ENCODE assay signal across 18 mouse cellular contexts in genomic region chr5:103166755-103167154, GRCm38 (mm10). TPM values are rescaled to one million over a fixed set of nuclear protein-coding genes. Genes with fewer than 3 reads are reported as not detected.
DNase-seq lines count a peak whose midpoint lies in the region; ATAC-seq and TF ChIP-seq lines count a peak whose summit lies in the region.
"Had no signal": no experiment of that assay in that cellular context is flagged by ENCODE, and none has a peak within 500 bp of the region (broad histone marks: within the 10 kb centered on the region; RNA-seq: fewer than 3 reads in every experiment).

No protein-coding gene starts in this region.

- no peak for DNase-seq in forebrain, embryonic 14.5 days (ENCODE audit: low spot score)
- DNase-seq in hindbrain, embryonic 14.5 days (ENCODE audit: low spot score): no peak
- DNase-seq in hindbrain, postnatal 0 days (ENCODE audit: low spot score): no peak
- DNase-seq: adrenal gland, postnatal 10 days; cerebellum, adult 11-12 months; cerebellum, adult 9-10 months; cerebellum, postnatal 25 days; gastrocnemius, postnatal 36 days; heart, adult 11 months; heart, postnatal 10 days had no signal

- no peak for TF ChIP-seq CTCF in hindbrain, postnatal 0 days (IDR thresholded peaks at IDR 0.05; ENCODE audit: low read depth)

- H3K4me3 ChIP-seq in forebrain, embryonic 16.5 days (replicated peaks; ENCODE audit: low read length): no peak overlapping the region
- H3K4me3 ChIP-seq in forebrain, embryonic 14.5 days (ENCODE audit: low read depth, low read length): no peak overlapping the region
- no peak overlapping the region for H3K4me3 ChIP-seq in hindbrain, embryonic 14.5 days (replicated peaks; ENCODE audit: low read length)
- H3K4me3 ChIP-seq in hindbrain, postnatal 0 days (ENCODE audit: low read length): no peak overlapping the region
- H3K4me3 ChIP-seq in midbrain, embryonic 16.5 days (ENCODE audit: low read depth, low read length): no peak overlapping the region
- H3K4me3 ChIP-seq in midbrain, embryonic 15.5 days: no peak overlapping the region
- no peak overlapping the region for H3K4me3 ChIP-seq in kidney, embryonic 15.5 days (replicated peaks)
- H3K4me3 ChIP-seq: embryonic facial prominence, embryonic 13.5 days had no signal

- H3K36me3 ChIP-seq in forebrain, embryonic 16.5 days (ENCODE audit: control insufficient read depth, insufficient read depth): no peaks in the 10 kb centered on the region
- H3K36me3 ChIP-seq in forebrain, embryonic 14.5 days (ENCODE audit: control insufficient read depth, insufficient read depth, low read length): no peaks in the 10 kb centered on the region
- H3K36me3 ChIP-seq in hindbrain, embryonic 14.5 days (replicated peaks; ENCODE audit: control insufficient read depth, insufficient read depth): no peaks in the 10 kb centered on the region
- no peaks in the 10 kb centered on the region for H3K36me3 ChIP-seq in hindbrain, postnatal 0 days (ENCODE audit: insufficient read depth, low read length)
- peaks cover 3% of the 10 kb centered on the region; the same call in 1 of the 2 replicates for H3K36me3 ChIP-seq in midbrain, embryonic 16.5 days (ENCODE audit: control insufficient read depth, insufficient read depth, low read length)
- H3K36me3 ChIP-seq in midbrain, embryonic 15.5 days (replicated peaks): no peaks in the 10 kb centered on the region
- H3K36me3 ChIP-seq in kidney, embryonic 15.5 days: no peaks in the 10 kb centered on the region
- H3K36me3 ChIP-seq: embryonic facial prominence, embryonic 13.5 days had no signal

- H3K9me3 ChIP-seq in forebrain, embryonic 16.5 days (ENCODE audit: control insufficient read depth, low read length): 0 out of 2 replicates have a peak, but pooled peaks cover 4% of the 10 kb centered on the region
- peaks cover 5% of the 10 kb centered on the region; the same call in 1 of the 2 replicates for H3K9me3 ChIP-seq in forebrain, embryonic 14.5 days (replicated peaks; ENCODE audit: control insufficient read depth, low read length)
- 0 out of 2 replicates have a peak, but pooled peaks cover 4% of the 10 kb centered on the region for H3K9me3 ChIP-seq in hindbrain, embryonic 14.5 days (ENCODE audit: control insufficient read depth, low read length)
- peaks cover 3% of the 10 kb centered on the region; the same call in 1 of the 2 replicates for H3K9me3 ChIP-seq in hindbrain, postnatal 0 days (ENCODE audit: low read length)
- no peaks in the 10 kb centered on the region; the same call in 1 of the 2 replicates for H3K9me3 ChIP-seq in midbrain, embryonic 16.5 days (replicated peaks; ENCODE audit: control insufficient read depth, low read length, poor library complexity, severe bottlenecking)
- no peaks in the 10 kb centered on the region for H3K9me3 ChIP-seq in midbrain, embryonic 15.5 days
- H3K9me3 ChIP-seq in kidney, embryonic 15.5 days (replicated peaks): no peaks in the 10 kb centered on the region
- H3K9me3 ChIP-seq: embryonic facial prominence, embryonic 13.5 days had no signal

- H3K4me2 ChIP-seq in forebrain, embryonic 16.5 days (ENCODE audit: low read length): no peak overlapping the region
- H3K4me2 ChIP-seq in forebrain, embryonic 14.5 days (ENCODE audit: low read length): no peak overlapping the region
- no peak overlapping the region for H3K4me2 ChIP-seq in hindbrain, embryonic 14.5 days (replicated peaks)
- H3K4me2 ChIP-seq in hindbrain, postnatal 0 days (ENCODE audit: low read depth, low read length): no peak overlapping the region
- no peak overlapping the region for H3K4me2 ChIP-seq in midbrain, embryonic 16.5 days (ENCODE audit: low read length)
- no peak overlapping the region for H3K4me2 ChIP-seq in midbrain, embryonic 15.5 days
- no peak overlapping the region for H3K4me2 ChIP-seq in kidney, embryonic 15.5 days
- H3K4me2 ChIP-seq: embryonic facial prominence, embryonic 13.5 days had no signal

- peaks cover 8% of the 10 kb centered on the region for H3K4me1 ChIP-seq in forebrain, embryonic 16.5 days (replicated peaks; ENCODE audit: control insufficient read depth, insufficient read depth, low read length)
- peaks cover 9% of the 10 kb centered on the region; the same call in 1 of the 2 replicates for H3K4me1 ChIP-seq in forebrain, embryonic 14.5 days (ENCODE audit: control insufficient read depth, insufficient read depth, low read length)
- H3K4me1 ChIP-seq in hindbrain, embryonic 14.5 days (replicated peaks; ENCODE audit: control insufficient read depth, insufficient read depth, low read length): peaks cover 19% of the 10 kb centered on the region
- H3K4me1 ChIP-seq in hindbrain, postnatal 0 days (ENCODE audit: insufficient read depth, low read length): peaks cover 10% of the 10 kb centered on the region
- peaks cover 14% of the 10 kb centered on the region for H3K4me1 ChIP-seq in midbrain, embryonic 16.5 days (ENCODE audit: control insufficient read depth, insufficient read depth, low read length)
- H3K4me1 ChIP-seq in midbrain, embryonic 15.5 days: peaks cover 17% of the 10 kb centered on the region
- H3K4me1 ChIP-seq in kidney, embryonic 15.5 days: no peaks in the 10 kb centered on the region

- 79% methylated on average over 2 of the region's 2 CpGs for WGBS in forebrain, embryonic 16.5 days
- WGBS in forebrain, embryonic 14.5 days: 84% methylated on average over 2 of the region's 2 CpGs
- 70% methylated on average over 2 of the region's 2 CpGs for WGBS in hindbrain, embryonic 14.5 days
- WGBS in hindbrain, postnatal 0 days: 74% methylated on average over 2 of the region's 2 CpGs
- whole genome bisulfite sequencing in midbrain, embryonic 16.5 days: 57% methylated on average over 2 of the region's 2 CpGs
- 65% methylated on average over 2 of the region's 2 CpGs for WGBS in midbrain, embryonic 15.5 days
- WGBS in kidney, embryonic 15.5 days: 79% methylated on average over 2 of the region's 2 CpGs

- no peaks in the 10 kb centered on the region for H3K27me3 ChIP-seq in forebrain, embryonic 16.5 days (replicated peaks; ENCODE audit: control insufficient read depth, insufficient read depth, low read length)
- no peaks in the 10 kb centered on the region for H3K27me3 ChIP-seq in forebrain, embryonic 14.5 days (replicated peaks; ENCODE audit: control insufficient read depth, insufficient read depth, low read length)
- no peaks in the 10 kb centered on the region for H3K27me3 ChIP-seq in hindbrain, embryonic 14.5 days (ENCODE audit: control insufficient read depth, insufficient read depth, low read length)
- no peaks in the 10 kb centered on the region for H3K27me3 ChIP-seq in hindbrain, postnatal 0 days (ENCODE audit: insufficient read depth, low read length)
- no peaks in the 10 kb centered on the region for H3K27me3 ChIP-seq in midbrain, embryonic 16.5 days (ENCODE audit: control insufficient read depth, insufficient read depth, low read depth, low read length)
- H3K27me3 ChIP-seq in midbrain, embryonic 15.5 days (replicated peaks): no peaks in the 10 kb centered on the region
- H3K27me3 ChIP-seq in kidney, embryonic 15.5 days: no peaks in the 10 kb centered on the region
- H3K27me3 ChIP-seq: embryonic facial prominence, embryonic 13.5 days had no signal

- H3K9ac ChIP-seq in forebrain, embryonic 16.5 days (replicated peaks; ENCODE audit: low read depth, low read length): no peak overlapping the region
- H3K9ac ChIP-seq in forebrain, embryonic 14.5 days (ENCODE audit: low read length): no peak overlapping the region
- H3K9ac ChIP-seq in hindbrain, embryonic 14.5 days: no peak overlapping the region
- no peak overlapping the region for H3K9ac ChIP-seq in hindbrain, postnatal 0 days (replicated peaks; ENCODE audit: low read length)
- no peak overlapping the region for H3K9ac ChIP-seq in midbrain, embryonic 16.5 days (ENCODE audit: low read depth, low read length)
- no peak overlapping the region for H3K9ac ChIP-seq in midbrain, embryonic 15.5 days
- H3K9ac ChIP-seq in kidney, embryonic 15.5 days: no peak overlapping the region
- H3K9ac ChIP-seq: embryonic facial prominence, embryonic 13.5 days had no signal

- H3K27ac ChIP-seq in forebrain, embryonic 16.5 days (ENCODE audit: low read length): no peak overlapping the region
- no peak overlapping the region for H3K27ac ChIP-seq in forebrain, embryonic 14.5 days (ENCODE audit: low read depth, low read length)
- 0 out of 2 replicates have a peak overlapping the region, but pooled peaks have one; percentile 44 for H3K27ac ChIP-seq in hindbrain, embryonic 14.5 days
- H3K27ac ChIP-seq in hindbrain, postnatal 0 days: no peak overlapping the region
- peak overlapping the region; percentile 2; the same call in 1 of the 2 replicates for H3K27ac ChIP-seq in midbrain, embryonic 16.5 days (ENCODE audit: low read length)
- no peak overlapping the region for H3K27ac ChIP-seq in midbrain, embryonic 15.5 days
- H3K27ac ChIP-seq in kidney, embryonic 15.5 days: no peak overlapping the region
- H3K27ac ChIP-seq: embryonic facial prominence, embryonic 13.5 days had no signal

- ATAC-seq in forebrain, embryonic 16.5 days: peak; percentile 61; the same call in 1 of the 2 replicates
- ATAC-seq in forebrain, embryonic 14.5 days: no peak
- no peak for ATAC-seq in hindbrain, embryonic 14.5 days (ENCODE audit: low FRiP score)
- ATAC-seq in hindbrain, postnatal 0 days: no peak
- ATAC-seq in midbrain, embryonic 16.5 days: no peak
- no peak for ATAC-seq in midbrain, embryonic 15.5 days (replicated peaks)
- ATAC-seq in kidney, embryonic 15.5 days (replicated peaks; ENCODE audit: low FRiP score): no peak
- ATAC-seq: hindbrain, embryonic 16.5 days had no signal

RNA-seq across cellular contexts. Expression of gene Mapk10, which starts 44.4 kb away (rescaled TPM):
- 90.9 and 96.2 TPM in 2 replicates for polyA plus RNA-seq in forebrain, embryonic 16.5 days (2015; fragmentation: Nextera tagmentation; extraction: Ambion mirVana)
- polyA plus RNA-seq in forebrain, embryonic 14.5 days (2014; fragmentation: Nextera tagmentation; extraction: Ambion mirVana): 61.3 and 85.6 TPM in 2 replicates
- 86.6 and 107 TPM in 2 replicates for polyA plus RNA-seq in hindbrain, embryonic 14.5 days (2014; fragmentation: Nextera tagmentation; extraction: Ambion mirVana)
- 23.4 and 108 TPM in 2 replicates for total RNA-seq in hindbrain, postnatal 0 days (2014; rRNA removed)
- polyA plus RNA-seq in hindbrain, postnatal 0 days (2015; fragmentation: Nextera tagmentation; extraction: Ambion mirVana): 69.6 and 80.1 TPM in 2 replicates
- polyA plus RNA-seq in midbrain, embryonic 16.5 days (2015; fragmentation: Nextera tagmentation; extraction: Ambion mirVana): 132 and 133 TPM in 2 replicates
- 111 and 135 TPM in 2 replicates for polyA plus RNA-seq in midbrain, embryonic 15.5 days (2015; fragmentation: Nextera tagmentation; extraction: Ambion mirVana)
- 0.82 and 1.8 TPM in 2 replicates for polyA plus RNA-seq in kidney, embryonic 15.5 days (2015; fragmentation: Nextera tagmentation; extraction: Ambion mirVana)
- total RNA-seq: hematopoietic stem cell, adult 5-6 weeks; MEL had no signal

Comparison
In these comparisons a context has a peak if more than half of its experiments do, and no peak if none do; other contexts are left out.
1. H3K27ac ChIP-seq: peak in hindbrain, embryonic 14.5 days (single experiment) and midbrain, embryonic 16.5 days (single experiment); none in forebrain, embryonic 16.5 days (single experiment), forebrain, embryonic 14.5 days (single experiment), hindbrain, postnatal 0 days (single experiment), midbrain, embryonic 15.5 days (single experiment) and kidney, embryonic 15.5 days (single experiment).
2. RNA of gene Mapk10, which starts 44.4 kb away (polyA plus RNA-seq): 111 to 135 TPM in midbrain, embryonic 15.5 days, 132 to 133 TPM in midbrain, embryonic 16.5 days, 90.9 to 96.2 TPM in forebrain, embryonic 16.5 days, 86.6 to 107 TPM in hindbrain, embryonic 14.5 days, 69.6 to 80.1 TPM in hindbrain, postnatal 0 days and 61.3 to 85.6 TPM in forebrain, embryonic 14.5 days; 0.82 to 1.8 TPM in kidney, embryonic 15.5 days; every median in the first group is over 10 times any median in the second.